Mouse (Mus musculus) megakaryocyte, adult 5-6 weeks (primary cell): ENCODE results near the gene Pnrc1. TPM values are rescaled to one million over a fixed set of nuclear protein-coding genes. Genes with fewer than 3 reads are reported as not detected.

Source experiments
- ATAC-seq: 2 replicates; pipeline ENCODE4 v1.8.0; 2016; ENCODE audit warnings: mild to moderate bottlenecking, inconsistent platforms; ENCODE audit not compliant: poor library complexity, severe bottlenecking
- total RNA-seq, 2 experiments: library from RNA; stranded (forward) in 1 of 2; stranded (reverse) in 1 of 2; fragments of 153-499, 151-499 nt in 1 of 2; fragments of 221-1000, 200-1000 nt in 1 of 2; gene quantifications; 2 replicates each; pipeline versions ENCODE4 v1.2.3 to v1.2.4; 2015 to 2017

Gene Pnrc1
- total RNA-seq, 2 experiments from 2014 or later: 116 to 164 TPM

DNA sequence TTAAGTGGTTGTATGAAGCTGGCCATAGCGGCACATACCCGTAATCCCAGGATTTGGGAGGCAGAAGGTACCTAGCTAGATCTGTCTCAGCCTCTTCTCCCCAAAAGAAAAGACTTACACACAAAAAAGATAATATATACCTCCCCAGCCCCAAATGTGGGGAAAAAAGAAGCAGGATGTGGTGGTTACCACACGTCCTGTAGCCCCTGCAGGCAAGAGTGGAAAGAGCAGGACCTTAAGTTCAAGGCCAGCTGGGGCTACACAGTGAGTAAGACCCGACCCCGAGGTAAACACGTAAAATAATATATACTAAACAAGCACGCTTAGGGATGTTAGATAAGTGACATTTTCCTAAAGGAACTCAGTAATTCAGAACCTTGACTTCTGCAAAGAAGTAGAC is 62.8 kb downstream of the Pnrc1 start:
- peak; percentile 40; the same call in 1 of the 2 replicates for ATAC-seq

- ATAC-seq: no peak
Measured at GRCm38 (mm10) chr4:33224003-33224675, 65.8 kb downstream of the Pnrc1 start.

DNA sequence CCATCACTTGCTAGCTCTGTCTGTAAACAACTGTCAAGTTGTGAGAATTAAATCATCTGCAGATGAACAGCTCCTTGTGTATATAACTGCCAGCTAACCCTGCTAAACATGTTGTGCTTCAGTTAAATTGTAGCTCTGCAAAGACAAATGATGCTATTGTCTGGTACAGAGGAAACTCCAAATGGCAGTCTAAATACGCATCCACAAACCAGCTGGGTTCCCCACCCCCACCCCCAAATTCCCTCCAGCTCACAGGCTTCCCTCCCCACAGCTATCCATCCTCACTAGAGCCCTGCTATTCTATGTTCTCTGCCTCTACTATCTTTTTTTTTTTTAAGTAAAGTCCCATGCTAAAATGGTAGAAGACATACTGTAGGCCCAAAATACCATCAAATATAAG is 68.1 kb downstream of the Pnrc1 start:
- ATAC-seq: no peak

- peak; percentile 84 for ATAC-seq
Measured at GRCm38 (mm10) chr4:33208881-33209841, 80.8 kb downstream of the Pnrc1 start, which contains the start of gene Srsf12. TSS of gene Srsf12 (plus strand) at chr4:33208991.

GRCm38 (mm10) chr4:33207551-33207950 is 82.4 kb downstream of the Pnrc1 start:
- ATAC-seq: no peak

DNA sequence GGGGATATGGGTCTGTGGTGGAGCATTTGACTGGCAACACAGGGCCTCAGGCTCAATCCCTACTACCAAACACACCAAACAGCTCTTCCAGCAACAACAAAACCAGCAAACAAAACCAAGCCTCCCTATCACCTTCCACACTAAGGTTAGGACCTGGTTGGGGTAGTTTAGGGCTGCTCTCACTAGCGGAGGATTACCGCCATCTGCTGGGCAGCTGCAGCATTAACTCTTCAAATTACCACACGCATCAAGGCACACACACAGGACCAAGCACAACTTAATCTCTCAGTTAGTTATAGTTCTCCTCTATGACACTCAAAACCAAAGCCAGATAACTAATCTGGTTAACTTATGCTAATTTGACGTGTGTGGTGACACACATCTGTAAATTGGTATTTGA is 85.3 kb downstream of the Pnrc1 start:
- ATAC-seq: peak; percentile 79

DNA sequence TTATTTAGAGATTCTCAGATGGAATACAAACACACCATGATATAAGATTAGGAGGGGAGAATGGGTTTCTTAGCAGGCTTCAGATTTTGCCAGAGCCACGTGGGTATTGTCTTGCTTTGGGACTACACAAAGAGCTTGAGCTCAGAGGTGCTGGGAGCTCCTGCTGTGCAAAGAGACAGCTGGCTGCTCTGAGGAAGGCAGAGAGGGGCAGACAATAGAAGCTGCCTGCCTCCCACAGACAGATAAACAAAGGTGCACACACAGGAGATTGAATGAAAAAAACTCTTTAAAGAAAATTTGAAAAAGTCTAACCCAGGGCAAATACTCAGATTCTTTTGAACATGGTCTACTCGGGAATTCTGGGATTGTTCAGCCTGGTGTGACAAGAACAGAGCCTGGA is 91.8 kb downstream of the Pnrc1 start:
- no peak for ATAC-seq

Other genes starting within 250 kb of the Pnrc1 start
- not detected in 2 replicates for gene Gabrr2, start 227.2 kb downstream of the Pnrc1 start, total RNA-seq (2015)
- 0.18 TPM in 1 of 2 replicates, not detected in the other for gene Gabrr2, start 227.2 kb downstream of the Pnrc1 start, total RNA-seq (2017)
- not detected in 2 replicates for gene Gabrr1, start 157.6 kb downstream of the Pnrc1 start, total RNA-seq (2015)
- gene Gabrr1, start 157.6 kb downstream of the Pnrc1 start, total RNA-seq (2017): not detected in 2 replicates
- not detected in 2 replicates for gene Pm20d2, start 100.4 kb downstream of the Pnrc1 start, total RNA-seq (2015)
- gene Pm20d2, start 100.4 kb downstream of the Pnrc1 start, total RNA-seq (2017): not detected in 2 replicates
- 0.18 TPM in 1 of 2 replicates, not detected in the other for gene Srsf12, start 81.2 kb downstream of the Pnrc1 start, total RNA-seq (2015)
- not detected in 2 replicates for gene Srsf12, start 81.2 kb downstream of the Pnrc1 start, total RNA-seq (2017)
- gene Rngtt, start 20.1 kb upstream of the Pnrc1 start, total RNA-seq (2015): 20.2 and 26.4 TPM in 2 replicates
- 29.9 and 37.1 TPM in 2 replicates for gene Rngtt, start 20.1 kb upstream of the Pnrc1 start, total RNA-seq (2017)